Mouse (Mus musculus): ENCODE measurements at regions not wholly inside any gene's neighbourhood (a gene's known extent, or its start where the extent isn't known, plus 50 kb on each side); places are given as distances from the start of the nearest gene placed in this dataset.

- CTCF ChIA-PET: no interaction called here
- POLR2A ChIA-PET: no interaction called here
Observed at GRCm38 (mm10) chr3:29764021-29764420, 682.2 kb downstream of the Egfem1 start.

DNA sequence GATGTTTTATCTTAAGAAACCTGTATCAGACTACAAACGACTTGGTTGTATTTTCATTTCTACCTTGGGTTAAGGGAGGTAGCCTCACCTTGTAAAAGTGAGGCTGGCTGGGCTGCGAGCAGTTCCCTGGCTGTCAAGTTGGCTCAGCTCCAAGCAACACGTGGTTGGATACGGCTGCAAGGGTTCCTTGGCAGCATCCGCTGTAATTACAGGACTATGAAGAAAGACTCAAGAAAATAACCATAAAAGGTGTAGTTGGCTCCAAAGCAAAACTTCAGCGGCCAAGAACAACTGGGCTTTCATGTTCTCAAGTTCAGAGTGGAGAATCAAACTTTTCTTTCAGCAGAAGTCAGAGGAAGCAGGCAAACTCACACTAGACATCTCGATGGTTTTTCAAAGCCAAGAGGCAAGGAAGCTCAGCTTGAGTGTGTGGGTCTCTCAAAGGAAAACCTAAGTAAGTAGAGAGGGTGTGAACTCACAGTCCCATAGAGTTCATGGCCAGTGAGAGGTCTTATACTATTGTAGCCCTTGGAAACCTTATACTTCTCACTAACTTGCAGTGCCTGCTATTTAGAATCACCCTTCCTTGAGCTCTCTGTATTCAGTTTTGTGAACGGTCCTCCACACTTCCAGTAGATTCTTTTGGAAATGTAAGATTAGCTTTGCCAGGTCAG, 676.1 kb downstream of the Egfem1 start:
- CTCF ChIA-PET: interaction anchor here in 1 of 4 experiments (0.8 kb wide), 1 partner anchor 18 kb away, joined by 3 read pairs; no protein-coding TSS in a partner anchor
- POLR2A ChIA-PET: no interaction called here

Measured in embryonic stem cell, embryonic (primary cell).